Mouse (Mus musculus) neural tube, embryonic 11.5 days (tissue): Measurements from ENCODE around the gene Rnasel. TPM values are rescaled to one million over a fixed set of nuclear protein-coding genes. Genes with fewer than 3 reads are reported as not detected.
"Not testable (repeated sequence)": the region's sequence is repeated elsewhere in the genome, so short reads cannot be mapped to it uniquely, and the experiment has no call there.

ENCODE experiments used
- ATAC-seq: fragments of 200-750 bp; cut with Nextera tagmentation; 2 replicates; pipeline ENCODE4 v1.8.0; 2017; ENCODE audit warnings: moderate number of reproducible peaks, mild to moderate bottlenecking, moderate TSS enrichment, moderate library complexity; ENCODE audit not compliant: insufficient read depth, low FRiP score, low TSS enrichment
- DNase-seq: peaks from one replicate; pipeline ENCODE4 v3.0.0-alpha.2; 2015; ENCODE audit warnings: low spot score
- H3K27ac ChIP-seq: fragments of 300-500 bp; sonication (generic); 2 replicates; pipeline ENCODE4 v1.5.1; 2014; ENCODE audit warnings: low read depth, mild to moderate bottlenecking, low read length
- H3K27me3 ChIP-seq: fragments of 300-500 bp; sonication (generic); 2 replicates; pipeline ENCODE4 v1.6.1; 2014; ENCODE audit warnings: mild to moderate bottlenecking, low read length, mixed read lengths; ENCODE audit not compliant: control insufficient read depth, insufficient read depth
- H3K36me3 ChIP-seq: fragments of 300-500 bp; sonication (generic); 2 replicates; pipeline ENCODE4 v1.6.1; 2014; ENCODE audit warnings: mild to moderate bottlenecking, low read length, moderate library complexity, mixed read lengths; ENCODE audit not compliant: control insufficient read depth, insufficient read depth
- H3K4me1 ChIP-seq: fragments of 300-500 bp; sonication (generic); 2 replicates; pipeline ENCODE4 v1.6.1; 2014; ENCODE audit warnings: low read length, mixed read lengths; ENCODE audit not compliant: control insufficient read depth, insufficient read depth
- H3K4me2 ChIP-seq: fragments of 300-500 bp; sonication (generic); 2 replicates; pipeline ENCODE4 v1.6.1; 2014; ENCODE audit warnings: low read depth, mild to moderate bottlenecking, moderate library complexity
- H3K4me3 ChIP-seq: fragments of 300-500 bp; sonication (generic); 2 replicates; pipeline ENCODE4 v1.5.1; 2014; ENCODE audit warnings: low read depth, low read length
- H3K9ac ChIP-seq: fragments of 300-500 bp; sonication (generic); 2 replicates; pipeline ENCODE4 v1.6.1; 2014; ENCODE audit warnings: mild to moderate bottlenecking, low read length
- H3K9me3 ChIP-seq: fragments of 300-500 bp; sonication (generic); 2 replicates; pipeline ENCODE4 v1.6.1; 2016; ENCODE audit warnings: low read length; ENCODE audit not compliant: control insufficient read depth
- WGBS: fragments of 180-500 bp; shearing (Covaris S2); extraction: QIAGEN DNeasy Blood & Tissue Kit; methylation state at CpG from one replicate; pipeline ENCODE4 v1.1.7; 2014; 5-methylcytosine and 5-hydroxymethylcytosine counted together
- polyA plus RNA-seq: library from polyadenylated mRNA; unstranded; fragments of >200 nt; fragmentation: Nextera tagmentation; extraction: Ambion mirVana; gene quantifications from 2 replicates; pipeline ENCODE4 v1.2.1, GENCODE M21; 2014

The Rnasel gene
- polyA plus RNA-seq, 1 experiment from 2014 or later = 26.7 TPM

DNA sequence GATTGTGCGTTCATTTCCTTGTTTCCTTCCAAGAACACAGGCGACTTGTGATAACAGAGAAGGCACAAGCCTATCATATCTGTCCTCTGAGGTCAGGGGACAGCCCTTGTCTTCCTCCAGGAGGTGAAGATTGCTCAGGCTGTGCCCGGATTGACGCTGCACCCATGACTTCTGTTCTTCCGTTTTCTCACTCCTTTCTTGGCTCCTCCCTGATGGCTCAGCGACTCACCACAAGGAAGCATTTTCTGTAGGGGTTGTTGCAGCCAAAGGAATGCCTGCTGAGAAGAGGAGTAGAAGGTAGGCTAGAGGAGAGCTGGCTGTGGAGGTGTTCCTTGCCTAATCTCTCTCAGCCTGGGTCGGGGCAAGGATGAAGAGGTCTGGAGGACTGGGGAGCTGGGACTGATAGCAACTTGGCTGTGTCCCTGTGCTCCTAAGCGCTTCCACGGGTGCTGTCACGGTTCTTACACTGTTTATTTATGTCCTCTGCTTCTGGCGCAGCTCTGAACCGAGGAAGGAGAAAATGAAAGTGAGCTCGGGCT is 2.6 kb downstream of the Rnasel start:
- no peak overlapping the region for H3K27ac ChIP-seq
- no peak overlapping the region for H3K9ac ChIP-seq
- 0 out of 2 replicates have a peak, but pooled peaks cover 2% of the 10 kb centered on the region for H3K36me3 ChIP-seq
- WGBS = 50% methylated on average over 13 of the region's 13 CpGs
- no peaks in the 10 kb centered on the region for H3K27me3 ChIP-seq
- H3K4me3 ChIP-seq = no peak overlapping the region
- ATAC-seq (no peak), DNase-seq (no peak)
- peaks cover 4% of the 10 kb centered on the region; the same call in 1 of the 2 replicates for H3K4me1 ChIP-seq
- no peaks in the 10 kb centered on the region for H3K9me3 ChIP-seq
- H3K4me2 ChIP-seq = peak overlapping the region; percentile 14; the same call in 1 of the 2 replicates

- Histone ChIP-seq H3K27ac (no peak overlapping the region), H3K4me2 (no peak overlapping the region), H3K9ac (no peak overlapping the region), H3K4me3 (no peak overlapping the region), H3K27me3 (no peaks in the 10 kb centered on the region), H3K4me1 (peaks cover 4% of the 10 kb centered on the region; the same call in 1 of the 2 replicates), H3K36me3 (0 out of 2 replicates have a peak, but pooled peaks cover 2% of the 10 kb centered on the region), H3K9me3 (no peaks in the 10 kb centered on the region)
- ATAC-seq = no peak
- DNase-seq = no peak
- 89% methylated on average over 6 of the region's 6 CpGs for WGBS
Measured at GRCm38 (mm10) chr1:153752521-153752920, 3.3 kb downstream of the Rnasel start.

- Histone ChIP-seq H3K9ac (no peak overlapping the region), H3K4me2 (no peak overlapping the region), H3K4me3 (no peak overlapping the region), H3K9me3 (no peaks in the 10 kb centered on the region), H3K27ac (no peak overlapping the region), H3K4me1 (no peaks in the 10 kb centered on the region), H3K27me3 (no peaks in the 10 kb centered on the region), H3K36me3 (0 out of 2 replicates have a peak, but pooled peaks cover 2% of the 10 kb centered on the region)
- 76% methylated on average over 25 of the region's 25 CpGs for WGBS
- no peak for ATAC-seq
- no peak for DNase-seq
Measured at GRCm38 (mm10) chr1:153753725-153754464, 4.7 kb downstream of the Rnasel start.

GRCm38 (mm10) chr1:153764136-153764535 is 14.9 kb downstream of the Rnasel start:
- Histone ChIP-seq H3K9me3 (no peaks in the 10 kb centered on the region), H3K4me1 (no peaks in the 10 kb centered on the region), H3K9ac (no peak overlapping the region), H3K4me2 (no peak overlapping the region), H3K27ac (no peak overlapping the region), H3K27me3 (no peaks in the 10 kb centered on the region), H3K36me3 (peaks cover 2% of the 10 kb centered on the region; the same call in 1 of the 2 replicates), H3K4me3 (no peak overlapping the region)
- WGBS = 91% methylated on average over 11 of the region's 11 CpGs
- DNase-seq = no peak
- ATAC-seq = no peak

- Histone ChIP-seq H3K9ac (no peak overlapping the region), H3K4me2 (no peak overlapping the region), H3K9me3 (no peaks in the 10 kb centered on the region), H3K4me1 (no peaks in the 10 kb centered on the region), H3K36me3 (no peaks in the 10 kb centered on the region), H3K4me3 (no peak overlapping the region), H3K27ac (no peak overlapping the region), H3K27me3 (no peaks in the 10 kb centered on the region)
- 51% methylated on average over 8 of the region's 8 CpGs for WGBS
- ATAC-seq = no peak
- DNase-seq = no peak
Measured at GRCm38 (mm10) chr1:153766298-153766697, 17.1 kb downstream of the Rnasel start.

- DNase-seq = no peak
- 91% methylated on average over 1 of the region's 1 CpGs for WGBS
- Histone ChIP-seq H3K4me1 (no peaks in the 10 kb centered on the region), H3K9me3 (no peaks in the 10 kb centered on the region), H3K27ac (no peak overlapping the region), H3K4me3 (no peak overlapping the region), H3K27me3 (no peaks in the 10 kb centered on the region), H3K4me2 (no peak overlapping the region), H3K36me3 (no peaks in the 10 kb centered on the region), H3K9ac (no peak overlapping the region)
- ATAC-seq = no peak
Measured at GRCm38 (mm10) chr1:153767281-153767680, 18.1 kb downstream of the Rnasel start.

- no peak overlapping the region for H3K4me2 ChIP-seq
- H3K27ac ChIP-seq = no peak overlapping the region
- H3K36me3 ChIP-seq = no peaks in the 10 kb centered on the region
- ATAC-seq (no peak), DNase-seq (no peak)
- H3K27me3 ChIP-seq = no peaks in the 10 kb centered on the region
- no peak overlapping the region for H3K4me3 ChIP-seq
- no peaks in the 10 kb centered on the region for H3K4me1 ChIP-seq
- H3K9ac ChIP-seq = no peak overlapping the region
- WGBS = 86% methylated on average over 5 of the region's 5 CpGs
- H3K9me3 ChIP-seq = no peaks in the 10 kb centered on the region
Measured at GRCm38 (mm10) chr1:153768465-153768864, 19.2 kb downstream of the Rnasel start.

- ATAC-seq = not testable (repeated sequence)
Measured at GRCm38 (mm10) chr1:153769571-153769970, 20.3 kb downstream of the Rnasel start.

More at GRCm38 (mm10) chr1:153769571-153769970, 20.3 kb downstream of the Rnasel start:
- H3K36me3 ChIP-seq, H3K4me1 ChIP-seq, DNase-seq, H3K4me3 ChIP-seq, H3K9ac ChIP-seq, H3K27ac ChIP-seq, H3K9me3 ChIP-seq, H3K27me3 ChIP-seq, H3K4me2 ChIP-seq: not testable (repeated sequence)
- WGBS = 59% methylated on average over 6 of the region's 6 CpGs
